ENCODE assay signal across 15 mouse cellular contexts in genomic region chr13:89585144-89585543, GRCm38 (mm10). TPM values are rescaled to one million over a fixed set of nuclear protein-coding genes. Genes with fewer than 3 reads are reported as not detected.
DNase-seq lines count a peak whose midpoint lies in the region; ATAC-seq and TF ChIP-seq lines count a peak whose summit lies in the region.
"Had no signal": no experiment of that assay in that cellular context is flagged by ENCODE, and none has a peak within 500 bp of the region (broad histone marks: within the 10 kb centered on the region; RNA-seq: fewer than 3 reads in every experiment).

No protein-coding gene starts in this region.

- peak overlapping the region; percentile 71; the same call in 1 of the 2 replicates for H3K27ac ChIP-seq in kidney, embryonic 15.5 days
- H3K27ac ChIP-seq in kidney, embryonic 14.5 days (ENCODE audit: low read depth, low read length), result no peak overlapping the region; the same call in 1 of the 2 replicates
- no peak overlapping the region for H3K27ac ChIP-seq in kidney, postnatal 0 days
- no peak overlapping the region for H3K27ac ChIP-seq in forebrain, embryonic 12.5 days
- H3K27ac ChIP-seq: hindbrain, embryonic 14.5 days; neural tube, embryonic 13.5 days had no signal

- peak; percentile 70; the same call in 1 of the 2 replicates for ATAC-seq in kidney, embryonic 15.5 days (replicated peaks; ENCODE audit: low FRiP score)
- ATAC-seq in kidney, embryonic 14.5 days (ENCODE audit: low FRiP score, low TSS enrichment), result no peak
- no peak for ATAC-seq in kidney, postnatal 0 days (replicated peaks; ENCODE audit: low FRiP score, low read depth)
- ATAC-seq in forebrain, embryonic 12.5 days (ENCODE audit: low FRiP score), result no peak
- ATAC-seq: CD4-positive, CD25-positive, alpha-beta regulatory T cell, adult 4 months had no signal

- peak overlapping the region; percentile 11; the same call in 1 of the 2 replicates for H3K4me3 ChIP-seq in kidney, embryonic 15.5 days (replicated peaks)
- no peak overlapping the region for H3K4me3 ChIP-seq in kidney, embryonic 14.5 days (ENCODE audit: low read length)
- H3K4me3 ChIP-seq in kidney, postnatal 0 days (replicated peaks; ENCODE audit: low read depth, low read length), result no peak overlapping the region
- H3K4me3 ChIP-seq in forebrain, embryonic 12.5 days (replicated peaks), result no peak overlapping the region
- H3K4me3 ChIP-seq: erythroblast, embryonic 14.5 days; neural tube, embryonic 13.5 days had no signal

- no peak for TF ChIP-seq CTCF in kidney, postnatal 0 days (IDR thresholded peaks at IDR 0.05; ENCODE audit: low read depth)

- H3K9ac ChIP-seq in kidney, embryonic 15.5 days, result no peak overlapping the region
- no peak overlapping the region for H3K9ac ChIP-seq in kidney, embryonic 14.5 days (ENCODE audit: low read depth, low read length)
- H3K9ac ChIP-seq in kidney, postnatal 0 days (ENCODE audit: low read depth, low read length), result no peak overlapping the region
- no peak overlapping the region for H3K9ac ChIP-seq in forebrain, embryonic 12.5 days
- H3K9ac ChIP-seq: hindbrain, embryonic 14.5 days; neural tube, embryonic 13.5 days had no signal

- H3K9me3 ChIP-seq in kidney, embryonic 15.5 days (replicated peaks), result no peaks in the 10 kb centered on the region
- no peaks in the 10 kb centered on the region for H3K9me3 ChIP-seq in kidney, embryonic 14.5 days (ENCODE audit: control insufficient read depth, low read length)
- no peaks in the 10 kb centered on the region for H3K9me3 ChIP-seq in kidney, postnatal 0 days (replicated peaks; ENCODE audit: low read length)
- H3K9me3 ChIP-seq in forebrain, embryonic 12.5 days, result no peaks in the 10 kb centered on the region
- H3K9me3 ChIP-seq: neural tube, embryonic 13.5 days had no signal

- no peaks in the 10 kb centered on the region for H3K27me3 ChIP-seq in kidney, embryonic 15.5 days
- no peaks in the 10 kb centered on the region for H3K27me3 ChIP-seq in kidney, embryonic 14.5 days (ENCODE audit: control insufficient read depth, insufficient read depth, low read length)
- no peaks in the 10 kb centered on the region for H3K27me3 ChIP-seq in kidney, postnatal 0 days (ENCODE audit: insufficient read depth, low read length)
- H3K27me3 ChIP-seq in forebrain, embryonic 12.5 days, result no peaks in the 10 kb centered on the region
- H3K27me3 ChIP-seq: neural tube, embryonic 13.5 days had no signal

- peaks cover 12% of the 10 kb centered on the region; the same call in 1 of the 2 replicates for H3K4me1 ChIP-seq in kidney, embryonic 15.5 days
- H3K4me1 ChIP-seq in kidney, embryonic 14.5 days (ENCODE audit: control insufficient read depth, insufficient read depth, low read length), result 0 out of 2 replicates have a peak, but pooled peaks cover 3% of the 10 kb centered on the region
- no peaks in the 10 kb centered on the region for H3K4me1 ChIP-seq in kidney, postnatal 0 days (replicated peaks; ENCODE audit: insufficient read depth, low read length)
- H3K4me1 ChIP-seq in forebrain, embryonic 12.5 days, result no peaks in the 10 kb centered on the region
- H3K4me1 ChIP-seq: neural tube, embryonic 13.5 days had no signal

- 41% methylated on average over 1 of the region's 1 CpGs for WGBS in kidney, embryonic 15.5 days
- WGBS in kidney, embryonic 14.5 days, result 47% methylated on average over 1 of the region's 1 CpGs
- WGBS in kidney, postnatal 0 days, result 43% methylated on average over 1 of the region's 1 CpGs
- WGBS in forebrain, embryonic 12.5 days, result 74% methylated on average over 1 of the region's 1 CpGs

- H3K36me3 ChIP-seq in kidney, embryonic 15.5 days, result no peaks in the 10 kb centered on the region
- no peaks in the 10 kb centered on the region for H3K36me3 ChIP-seq in kidney, embryonic 14.5 days (ENCODE audit: control insufficient read depth, insufficient read depth, low read length)
- H3K36me3 ChIP-seq in kidney, postnatal 0 days (ENCODE audit: insufficient read depth, low read length), result no peaks in the 10 kb centered on the region
- no peaks in the 10 kb centered on the region for H3K36me3 ChIP-seq in forebrain, embryonic 12.5 days (replicated peaks)
- H3K36me3 ChIP-seq: neural tube, embryonic 13.5 days had no signal

- peak overlapping the region; percentile 36 for H3K4me2 ChIP-seq in kidney, embryonic 15.5 days
- H3K4me2 ChIP-seq in kidney, embryonic 14.5 days (replicated peaks; ENCODE audit: low read depth, low read length), result no peak overlapping the region
- peak overlapping the region; percentile 11 for H3K4me2 ChIP-seq in kidney, postnatal 0 days (ENCODE audit: low read length)
- H3K4me2 ChIP-seq in forebrain, embryonic 12.5 days, result no peak overlapping the region
- H3K4me2 ChIP-seq: hindbrain, embryonic 14.5 days; neural tube, embryonic 13.5 days had no signal

- peak; percentile 24 to 32 for DNase-seq in right cerebral cortex, postnatal 10 days (ENCODE audit: low spot score in 2 of 2)
- no peak for DNase-seq in right cerebral cortex, adult 2 months (ENCODE audit: low spot score in 2 of 2)
- peak; percentile 59 for DNase-seq in kidney, postnatal 0 days (ENCODE audit: low spot score)
- DNase-seq in urinary bladder, adult 18-20 months (ENCODE audit: low spot score in 2 of 2), result no peak
- DNase-seq: cerebellum, adult 9-10 months; embryo, embryonic 11 days; lung, postnatal 36 days; midbrain, embryonic 14.5 days had no signal

RNA-seq across cellular contexts. Expression of gene Hapln1, which starts 45.5 kb away (rescaled TPM):
- polyA plus RNA-seq in kidney, embryonic 15.5 days (2015; fragmentation: Nextera tagmentation; extraction: Ambion mirVana), result 8.9 and 9.8 TPM in 2 replicates
- polyA plus RNA-seq in kidney, embryonic 14.5 days (2014; fragmentation: Nextera tagmentation; extraction: Ambion mirVana), result 8.9 and 12.8 TPM in 2 replicates
- 2.8 and 3.7 TPM in 2 replicates for polyA plus RNA-seq in kidney, postnatal 0 days (2015; fragmentation: Nextera tagmentation; extraction: Ambion mirVana)
- 5.7 and 7.5 TPM in 2 replicates for polyA plus RNA-seq in forebrain, embryonic 12.5 days (2016; fragmentation: Nextera tagmentation; extraction: Ambion mirVana)
- polyA plus RNA-seq: CD4-positive, CD25-positive, alpha-beta regulatory T cell, adult 4 months; erythroblast, embryonic 14.5 days had no signal

Comparison
In these comparisons a context has a peak if more than half of its experiments do, and no peak if none do; other contexts are left out.
1. H3K4me2 ChIP-seq: peak in kidney, embryonic 15.5 days (single experiment) and kidney, postnatal 0 days (single experiment); none in kidney, embryonic 14.5 days (single experiment) and forebrain, embryonic 12.5 days (single experiment).
2. DNase-seq: peak in right cerebral cortex, postnatal 10 days (2 of 2) and kidney, postnatal 0 days (single experiment); none in right cerebral cortex, adult 2 months (0 of 2) and urinary bladder, adult 18-20 months (0 of 2).